Mouse (Mus musculus) liver, adult 2 months (tissue): ENCODE data around the gene Myf5.

Experiments
- CTCF ChIP-seq: fragments of 200-500 bp; IDR thresholded peaks from 2 replicates; pipeline ENCODE4 v1.5.1; 2011; ENCODE audit warnings: low read depth, low read length, control low read depth
- POLR2A ChIP-seq: fragments of 200-500 bp; IDR thresholded peaks from 2 replicates; pipeline ENCODE4 v1.6.1; 2011; ENCODE audit warnings: low read length, control low read depth; ENCODE audit not compliant: insufficient read depth; ENCODE audit errors: extremely low read depth

DNA sequence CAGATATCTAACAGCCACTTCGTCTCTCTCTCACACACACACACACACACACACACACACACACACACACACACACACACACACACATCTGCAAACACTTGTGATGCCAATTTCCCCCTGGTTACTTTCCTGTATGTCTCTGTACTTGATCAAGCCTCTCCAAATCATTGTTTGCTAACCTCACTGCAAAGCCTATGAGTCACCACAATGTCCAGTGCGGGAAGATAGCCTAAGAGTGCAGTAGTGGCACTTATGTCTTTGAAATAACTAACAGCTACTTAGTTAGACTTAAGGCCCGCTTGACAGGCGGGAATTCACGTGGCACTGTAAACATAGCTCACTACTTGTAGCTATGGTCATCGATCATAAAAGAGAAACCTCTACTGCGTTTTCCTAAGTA is 18.1 kb downstream of the Myf5 start:
- no peak for TF ChIP-seq POLR2A
- TF ChIP-seq CTCF = no peak
